In genomic region chr7:68311469-68311868, GRCm38 (mm10) we compare ENCODE assay signal across 14 mouse cellular contexts. TPM values are rescaled to one million over a fixed set of nuclear protein-coding genes. Genes with fewer than 3 reads are reported as not detected.
DNase-seq lines count a peak whose midpoint lies in the region; ATAC-seq and TF ChIP-seq lines count a peak whose summit lies in the region.
"Had no signal": no experiment of that assay in that cellular context is flagged by ENCODE, and none has a peak within 500 bp of the region (broad histone marks: within the 10 kb centered on the region; RNA-seq: fewer than 3 reads in every experiment).

No protein-coding gene starts in this region.

- no peaks in the 10 kb centered on the region for H3K79me2 ChIP-seq in heart, adult 2 months (replicated peaks; ENCODE audit: control insufficient read depth, insufficient read depth, low read length)

- DNase-seq in heart, adult 2 months, result peak; percentile 28 to 50
- DNase-seq in heart, embryonic 10.5 days (ENCODE audit: low spot score), result no peak
- DNase-seq in embryonic facial prominence, embryonic 14.5 days (ENCODE audit: low spot score), result peak; percentile 80
- DNase-seq in heart, postnatal 25 days (ENCODE audit: low spot score), result peak; percentile 16
- peak; percentile 45 for DNase-seq in lung, postnatal 10 days
- no peak for DNase-seq in thymus, postnatal 4 days
- DNase-seq in layer of hippocampus, adult 8-10 months (ENCODE audit: low spot score in 2 of 2), result no peak
- no peak for DNase-seq in layer of hippocampus, postnatal 10 days (ENCODE audit: low spot score in 2 of 2)
- DNase-seq: cerebellum, adult 2 months; layer of hippocampus, adult 9-11 months had no signal

- peaks cover 4% of the 10 kb centered on the region; the same call in 1 of the 2 replicates for H3K4me1 ChIP-seq in heart, adult 2 months (ENCODE audit: control insufficient read depth, insufficient read depth, low read length)
- H3K4me1 ChIP-seq in heart, embryonic 10.5 days, result peaks cover 9% of the 10 kb centered on the region
- peaks cover 15% of the 10 kb centered on the region for H3K4me1 ChIP-seq in embryonic facial prominence, embryonic 14.5 days (ENCODE audit: control insufficient read depth, insufficient read depth, low read length)

- H3K9ac ChIP-seq in heart, adult 2 months (ENCODE audit: low read depth, low read length), result no peak overlapping the region
- no peak overlapping the region for H3K9ac ChIP-seq in embryonic facial prominence, embryonic 14.5 days (ENCODE audit: low read depth, low read length)
- H3K9ac ChIP-seq: hindbrain, embryonic 14.5 days; limb, embryonic 13.5 days had no signal

- H3K4me2 ChIP-seq in embryonic facial prominence, embryonic 14.5 days (ENCODE audit: low read depth, low read length), result no peak overlapping the region
- H3K4me2 ChIP-seq: hindbrain, embryonic 14.5 days; limb, embryonic 13.5 days had no signal

- TF ChIP-seq CTCF in heart, adult 2 months (IDR thresholded peaks at IDR 0.05), result no peak

- H3K27me3 ChIP-seq in heart, adult 2 months (ENCODE audit: control insufficient read depth, insufficient read depth, low read length), result no peaks in the 10 kb centered on the region
- no peaks in the 10 kb centered on the region for H3K27me3 ChIP-seq in heart, embryonic 10.5 days (ENCODE audit: insufficient read depth, poor library complexity, severe bottlenecking)
- H3K27me3 ChIP-seq in embryonic facial prominence, embryonic 14.5 days (replicated peaks; ENCODE audit: control insufficient read depth, insufficient read depth, low read length), result no peaks in the 10 kb centered on the region
- H3K27me3 ChIP-seq: CH12.LX; limb, embryonic 13.5 days had no signal

- no peak for TF ChIP-seq EP300 in heart, adult 2 months (IDR thresholded peaks at IDR 0.05; ENCODE audit: insufficient read depth, low read depth, low read length)

- H3K27ac ChIP-seq in heart, adult 2 months, result no peak overlapping the region
- no peak overlapping the region for H3K27ac ChIP-seq in heart, embryonic 10.5 days
- H3K27ac ChIP-seq in embryonic facial prominence, embryonic 14.5 days (replicated peaks; ENCODE audit: low read depth, low read length), result no peak overlapping the region
- H3K27ac ChIP-seq: hindbrain, embryonic 14.5 days; limb, embryonic 13.5 days had no signal

- peak; percentile 75 for ATAC-seq in embryonic facial prominence, embryonic 14.5 days (ENCODE audit: low read depth)

- TF ChIP-seq POLR2A in heart, adult 2 months (IDR thresholded peaks at IDR 0.05; ENCODE audit: insufficient read depth, low read depth, low read length), result no peak

- H3K4me3 ChIP-seq in heart, adult 2 months, result no peak overlapping the region
- no peak overlapping the region for H3K4me3 ChIP-seq in heart, embryonic 10.5 days
- H3K4me3 ChIP-seq in embryonic facial prominence, embryonic 14.5 days (ENCODE audit: low read depth, low read length), result no peak overlapping the region
- H3K4me3 ChIP-seq: limb, embryonic 13.5 days; megakaryocyte, embryonic 14.5 days had no signal

- 56% methylated on average over 6 of the region's 6 CpGs for WGBS in heart, adult 2 months
- WGBS in heart, embryonic 10.5 days, result 75% methylated on average over 6 of the region's 6 CpGs
- 60% methylated on average over 6 of the region's 6 CpGs for WGBS in embryonic facial prominence, embryonic 14.5 days

- no peaks in the 10 kb centered on the region for H3K36me3 ChIP-seq in heart, adult 2 months (ENCODE audit: control insufficient read depth, insufficient read depth, low read length)
- H3K36me3 ChIP-seq in heart, embryonic 10.5 days, result no peaks in the 10 kb centered on the region
- no peaks in the 10 kb centered on the region for H3K36me3 ChIP-seq in embryonic facial prominence, embryonic 14.5 days (ENCODE audit: control insufficient read depth, insufficient read depth, low read length)
- H3K36me3 ChIP-seq: limb, embryonic 13.5 days had no signal

- intact Hi-C loops in heart, adult 2 months (cut with DNase I), result no loop called here
- intact Hi-C loops in heart, postnatal 25 days (cut with DNase I), result no loop called here

- H3K9me3 ChIP-seq in heart, embryonic 10.5 days, result no peaks in the 10 kb centered on the region
- H3K9me3 ChIP-seq in embryonic facial prominence, embryonic 14.5 days (ENCODE audit: control insufficient read depth, low read length), result no peaks in the 10 kb centered on the region
- H3K9me3 ChIP-seq: limb, embryonic 13.5 days; megakaryocyte, embryonic 14.5 days had no signal

RNA-seq across cellular contexts. Expression of gene Fam169b, which starts 37.8 kb away (rescaled TPM):
- total RNA-seq in heart, adult 2 months (2021), result under 1 TPM in 1 of 2 experiments, not detected in 1; 0.16 TPM
- polyA plus RNA-seq in heart, adult 2 months (2012; rRNA removed), result 0.29 and 0.61 TPM in 2 replicates
- polyA plus RNA-seq in heart, embryonic 10.5 days (2016; fragmentation: Nextera tagmentation; extraction: Ambion mirVana), result 0.19 and 0.28 TPM in 2 replicates
- 2.1 and 2.4 TPM in 2 replicates for polyA plus RNA-seq in embryonic facial prominence, embryonic 14.5 days (2014; fragmentation: Nextera tagmentation; extraction: Ambion mirVana)
- under 1 TPM; 0.11 to 0.16 TPM for total RNA-seq in heart, postnatal 25 days (2021)
- 1 to 10 TPM in 2 of 4 experiments, under 1 TPM in 2; 0.36 to 1.3 (median 0.81) TPM for total RNA-seq in layer of hippocampus, adult 8-10 months (2022)
- total RNA-seq in layer of hippocampus, postnatal 10 days (2021), result under 1 TPM; 0.27 to 0.89 TPM

RNA-seq across cellular contexts. Expression of gene Pgpep1l, which starts 47.4 kb away (rescaled TPM):
- total RNA-seq in heart, adult 2 months (2021), result not detected
- polyA plus RNA-seq in heart, adult 2 months (2012; rRNA removed), result 0.12 TPM in 1 of 2 replicates, not detected in the other
- polyA plus RNA-seq in heart, embryonic 10.5 days (2016; fragmentation: Nextera tagmentation; extraction: Ambion mirVana), result not detected in 2 replicates
- polyA plus RNA-seq in embryonic facial prominence, embryonic 14.5 days (2014; fragmentation: Nextera tagmentation; extraction: Ambion mirVana), result 0.54 TPM in 1 of 2 replicates, not detected in the other
- not detected for total RNA-seq in heart, postnatal 25 days (2021)
- total RNA-seq in layer of hippocampus, adult 8-10 months (2022), result 1 to 10 TPM; 2.7 to 5.4 (median 3.6) TPM
- total RNA-seq in layer of hippocampus, postnatal 10 days (2021), result 1 to 10 TPM in 1 of 2 experiments, under 1 TPM in 1; 0.60 to 1.7 TPM
- total RNA-seq: CH12.LX had no signal
- polyA plus RNA-seq: limb, embryonic 13.5 days had no signal

Comparison
In these comparisons a context has a peak if more than half of its experiments do, and no peak if none do; other contexts are left out.
1. DNase-seq: peak in heart, adult 2 months (2 of 2), embryonic facial prominence, embryonic 14.5 days (single experiment), heart, postnatal 25 days (single experiment) and lung, postnatal 10 days (single experiment); none in heart, embryonic 10.5 days (single experiment), thymus, postnatal 4 days (single experiment), layer of hippocampus, adult 8-10 months (0 of 2) and layer of hippocampus, postnatal 10 days (0 of 2).